Mouse (Mus musculus) left cerebral cortex, adult 8-10 months (tissue): ENCODE measurements around the gene Fbxo40. TPM values are rescaled to one million over a fixed set of nuclear protein-coding genes. Genes with fewer than 3 reads are reported as not detected.

Experiments
- DNase-seq, 2 experiments: peaks; one replicate each; pipeline ENCODE4 v3.0.0; 2022; ENCODE audit warnings: low spot score in 2 of 2
- total RNA-seq, 4 experiments: library from RNA; stranded (reverse); gene quantifications; 2 replicates each; pipeline ENCODE4 v1.2.4; 2022

The Fbxo40 gene
- total RNA-seq, 4 experiments from 2014 or later, result 0.11 to 0.39 (median 0.32) TPM

DNA sequence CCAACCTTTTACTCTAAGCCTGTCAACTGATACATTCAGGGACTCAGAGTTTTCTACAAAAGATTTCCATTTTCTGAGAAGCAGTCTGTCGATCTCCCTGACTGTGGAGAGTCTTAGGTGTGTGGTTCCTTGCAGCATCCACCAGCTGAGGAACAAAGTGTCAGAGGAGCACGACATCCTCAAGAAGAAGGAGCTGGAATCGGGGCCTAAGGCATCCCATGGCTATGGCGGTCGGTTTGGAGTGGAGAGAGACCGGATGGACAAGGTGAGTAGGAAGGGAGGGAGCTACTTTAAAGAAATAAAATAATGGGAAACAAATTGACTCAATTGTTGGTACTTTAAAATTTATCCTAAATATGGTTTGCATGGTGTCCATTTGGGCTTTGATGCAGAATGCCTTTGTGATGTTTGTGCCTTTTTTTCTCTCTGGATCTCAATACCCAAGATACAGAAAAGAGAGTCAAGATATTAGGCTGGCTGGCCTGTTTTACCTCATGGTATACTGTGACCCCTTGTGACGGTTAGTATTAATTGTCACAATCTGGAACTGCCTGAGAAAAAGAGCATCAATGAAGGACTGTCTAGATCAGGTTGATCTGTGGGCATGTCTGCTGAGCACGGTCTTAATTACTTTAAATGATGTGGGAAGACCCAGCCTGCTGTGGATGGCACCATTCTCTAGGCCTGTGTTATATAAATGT lies 43.7 kb downstream of the Fbxo40 start:
- DNase-seq, result no peak

DNA sequence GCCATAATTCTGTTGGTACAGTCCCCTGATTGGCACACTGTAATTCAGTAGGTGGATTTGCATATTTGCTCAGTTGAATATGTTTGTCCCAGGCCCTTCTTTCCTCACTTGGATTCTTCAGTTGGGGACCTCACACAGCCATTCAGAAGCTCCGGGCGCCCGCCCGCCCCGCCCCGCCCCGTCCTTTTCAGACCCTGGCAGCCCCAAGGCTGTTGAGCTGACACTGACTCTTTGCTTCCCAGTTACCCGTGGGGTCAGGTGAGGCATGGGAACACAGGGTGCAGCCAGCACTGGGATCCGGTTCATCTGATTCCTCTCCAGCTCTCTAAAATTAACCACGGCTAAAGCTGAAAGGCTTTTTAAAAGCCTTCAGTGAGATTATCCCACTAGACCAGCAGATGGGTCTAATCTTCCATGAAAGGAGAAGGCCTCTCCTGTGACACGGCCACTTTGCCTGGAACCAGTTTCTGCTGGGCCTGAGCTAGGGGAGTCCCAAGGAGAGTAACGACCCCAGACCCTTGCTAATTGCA lies 45.3 kb downstream of the Fbxo40 start:
- no peak for DNase-seq

DNA sequence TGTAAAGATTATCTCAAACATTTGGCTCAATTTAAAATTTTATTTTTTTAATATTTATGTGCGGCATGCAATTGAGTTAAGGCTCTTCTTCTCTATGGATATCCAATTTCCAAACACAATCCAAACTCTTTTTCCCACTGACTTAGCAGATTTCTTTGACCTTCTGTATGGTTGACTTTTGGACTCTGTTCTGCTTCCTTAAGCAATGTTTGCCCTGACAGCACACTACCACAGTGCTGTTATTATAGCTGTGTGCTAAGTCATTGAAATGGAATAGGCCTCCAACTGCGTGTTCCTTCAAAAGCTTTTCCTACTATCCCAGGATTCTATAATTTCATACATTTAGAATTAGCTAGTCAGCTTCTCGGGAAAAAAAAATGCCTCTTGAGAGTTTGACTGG lies 46.7 kb downstream of the Fbxo40 start:
- DNase-seq, result no peak

DNA sequence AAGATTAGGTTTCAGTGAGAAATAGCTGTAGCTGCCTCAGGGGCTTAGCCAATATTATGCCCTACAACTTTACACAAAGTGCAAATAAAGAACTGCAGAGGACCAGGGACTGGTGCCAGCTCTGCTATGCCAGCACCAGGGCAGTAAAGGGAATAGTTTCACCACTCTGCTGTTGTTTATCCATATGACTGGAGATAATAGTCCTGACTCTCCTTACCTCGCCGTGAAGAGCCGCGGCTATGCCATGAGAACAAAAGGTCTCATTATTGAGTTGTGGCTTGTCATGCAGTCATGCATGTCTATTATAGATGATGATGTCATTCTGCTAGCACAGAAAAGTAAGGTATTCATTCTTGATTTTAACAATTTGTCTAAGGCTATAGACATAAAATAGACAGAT lies 48.4 kb downstream of the Fbxo40 start:
- DNase-seq, result no peak

GRCm38 (mm10) chr16:36941137-36941727 lies 49.0 kb downstream of the Fbxo40 start:
- DNase-seq, result no peak

DNA sequence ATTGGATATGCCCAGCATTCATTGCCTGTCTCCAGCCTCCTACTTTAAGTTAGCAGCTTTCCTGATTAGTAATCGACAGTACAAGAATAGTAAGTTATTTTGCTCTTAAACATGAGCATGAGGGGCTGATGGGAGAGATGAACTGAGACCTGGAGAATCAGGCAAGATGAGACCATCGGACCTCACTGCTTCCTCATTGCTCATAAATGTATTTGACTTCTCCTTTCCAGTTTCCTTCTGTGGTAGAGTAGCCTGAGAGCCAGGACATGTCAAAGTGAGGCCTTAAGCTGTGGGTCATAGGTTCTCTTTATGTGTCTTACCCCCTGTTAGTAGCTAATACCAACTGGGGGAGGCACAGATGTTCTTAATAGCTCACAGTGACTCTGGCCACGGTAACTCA lies 54.5 kb downstream of the Fbxo40 start:
- no peak for DNase-seq

DNA sequence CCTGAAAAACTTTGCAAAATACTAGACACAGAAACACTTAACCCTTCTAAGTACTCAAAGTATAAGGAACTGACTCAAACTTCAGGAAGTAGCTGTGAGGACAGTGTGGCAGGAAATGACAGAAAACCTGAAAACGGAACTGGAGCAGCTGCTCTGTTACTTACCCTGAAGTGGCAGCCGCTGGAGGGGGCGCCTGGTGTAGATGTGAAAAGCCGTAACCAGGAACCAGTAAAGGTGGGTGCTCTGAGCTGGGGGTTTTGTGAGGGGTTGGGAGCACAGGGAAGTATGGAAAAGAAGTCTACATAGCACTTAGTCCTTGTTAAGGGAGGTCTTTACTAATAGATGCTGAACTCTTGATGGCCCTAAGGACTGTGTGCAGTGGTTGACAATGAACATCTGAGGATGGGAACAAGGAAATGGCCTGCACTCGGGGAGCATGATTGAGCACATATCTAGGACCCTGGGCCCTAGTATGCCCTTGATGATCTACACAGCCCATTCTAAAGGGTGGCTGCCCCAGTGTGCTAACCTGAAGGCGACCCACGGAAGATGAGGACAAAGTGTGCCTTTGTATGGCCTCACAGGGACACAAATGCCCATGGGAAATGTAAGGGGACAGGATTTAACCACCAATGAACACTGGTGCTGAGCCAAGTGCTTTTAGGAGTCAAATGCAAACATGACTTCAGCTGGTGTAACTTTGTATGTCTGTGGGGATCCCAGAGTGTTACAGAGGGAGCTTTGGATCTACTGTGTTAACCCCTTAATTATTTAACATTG lies 55.2 kb downstream of the Fbxo40 start, which contains the start of gene Hcls1:
TSS of gene Hcls1 (plus strand) at position 143 of the 780 bp plus-strand sequence.
- no peak for DNase-seq

DNA sequence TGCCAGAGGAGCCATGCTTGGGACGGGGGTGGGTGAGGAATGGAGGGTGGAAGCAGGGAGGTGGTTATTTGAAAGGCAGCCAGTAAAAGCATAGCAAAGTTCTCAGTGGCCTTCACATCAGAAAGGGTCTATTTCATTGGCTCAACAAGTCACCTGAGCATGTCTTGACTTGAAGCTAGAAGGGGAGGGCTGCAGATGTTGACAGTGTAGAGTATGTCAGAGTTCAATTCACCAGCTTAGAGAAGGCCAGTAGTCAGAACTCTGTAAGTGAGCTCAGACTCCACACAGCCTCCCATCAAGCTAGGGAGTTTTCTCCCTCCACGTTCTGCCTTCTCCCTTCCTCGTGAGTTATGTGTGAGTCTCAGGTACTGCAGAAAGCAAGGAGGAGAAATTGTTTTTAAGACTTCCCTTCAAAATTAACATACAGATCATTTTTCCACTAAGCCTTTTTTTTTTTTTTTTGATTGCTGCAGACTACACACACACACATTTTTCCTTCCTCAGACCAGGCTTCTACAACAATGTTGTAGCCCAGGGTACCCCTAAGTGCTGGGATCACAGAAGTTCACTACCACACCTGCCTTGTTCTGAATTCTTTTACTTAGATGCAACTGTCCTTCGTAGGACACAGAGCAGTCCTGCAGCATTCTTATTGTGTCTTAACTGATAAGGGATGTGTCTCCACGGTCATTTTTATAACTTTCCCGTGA lies 56.0 kb downstream of the Fbxo40 start:
- DNase-seq, result no peak

GRCm38 (mm10) chr16:36932546-36932945 lies 57.7 kb downstream of the Fbxo40 start:
- DNase-seq, result no peak

- no peak for DNase-seq
Measured at GRCm38 (mm10) chr16:36931976-36932375, 58.3 kb downstream of the Fbxo40 start.

- DNase-seq, result no peak
Measured at GRCm38 (mm10) chr16:36931381-36931780, 58.9 kb downstream of the Fbxo40 start.

- DNase-seq, result no peak
Measured at GRCm38 (mm10) chr16:36930231-36931136, 59.8 kb downstream of the Fbxo40 start.

DNA sequence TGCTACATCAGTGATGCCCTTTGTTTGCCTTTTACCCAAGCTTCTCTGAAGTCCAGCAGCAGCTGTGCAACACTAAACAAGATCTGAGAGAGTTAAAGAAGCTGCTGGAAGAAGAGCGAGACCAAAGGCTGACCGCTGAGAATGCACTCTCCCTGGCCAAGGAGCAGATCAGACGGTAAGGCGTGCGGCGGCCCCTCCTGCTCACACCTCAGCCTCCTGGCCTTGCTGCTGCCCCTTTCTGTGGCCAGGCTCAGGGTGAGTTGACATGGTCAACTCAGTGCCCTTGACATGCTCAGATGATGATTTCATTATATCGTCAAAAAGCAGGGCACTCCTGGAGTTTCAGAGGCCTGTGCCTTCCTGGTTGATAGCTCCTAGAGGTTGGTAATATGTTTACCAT lies 61.1 kb downstream of the Fbxo40 start:
- DNase-seq, result no peak

GRCm38 (mm10) chr16:36928106-36928500 lies 62.2 kb downstream of the Fbxo40 start:
- DNase-seq, result no peak

GRCm38 (mm10) chr16:36927495-36928105 lies 62.7 kb downstream of the Fbxo40 start:
- DNase-seq, result no peak

- no peak for DNase-seq
Measured at GRCm38 (mm10) chr16:36926514-36927447, 63.5 kb downstream of the Fbxo40 start.

DNA sequence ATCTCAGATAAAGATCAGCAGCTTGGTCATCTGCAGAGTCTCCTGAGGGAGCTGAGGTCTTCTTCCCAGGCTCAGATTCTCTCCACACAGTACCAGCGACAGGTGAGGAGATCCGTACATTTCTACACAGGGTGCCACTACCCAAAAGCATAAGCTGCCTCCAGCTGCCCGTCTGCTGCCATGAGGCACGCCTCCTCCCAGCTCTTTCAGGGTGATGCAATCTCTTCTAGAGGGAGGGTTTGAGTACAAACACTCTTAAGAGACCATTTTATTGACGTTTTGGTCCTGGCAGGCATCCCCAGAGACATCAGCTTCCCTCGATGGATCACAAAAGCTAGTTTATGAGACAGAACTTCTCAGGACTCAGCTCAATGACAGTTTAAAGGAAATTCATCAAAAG lies 64.5 kb downstream of the Fbxo40 start:
- no peak for DNase-seq

GRCm38 (mm10) chr16:36925351-36925750 lies 64.9 kb downstream of the Fbxo40 start:
- DNase-seq, result no peak

- DNase-seq, result no peak
Measured at GRCm38 (mm10) chr16:36924312-36924711, 66.0 kb downstream of the Fbxo40 start.
